Mouse (Mus musculus): ENCODE results near the gene Tnn. TPM values are rescaled to one million over a fixed set of nuclear protein-coding genes. Genes with fewer than 3 reads are reported as not detected.
A peak's percentile ranks its signal among the peaks of the same experiment; 100 is the strongest.

Tnn gene
- polyA plus RNA-seq, 1 experiment from 2014 or later: 0.15 TPM

DNA sequence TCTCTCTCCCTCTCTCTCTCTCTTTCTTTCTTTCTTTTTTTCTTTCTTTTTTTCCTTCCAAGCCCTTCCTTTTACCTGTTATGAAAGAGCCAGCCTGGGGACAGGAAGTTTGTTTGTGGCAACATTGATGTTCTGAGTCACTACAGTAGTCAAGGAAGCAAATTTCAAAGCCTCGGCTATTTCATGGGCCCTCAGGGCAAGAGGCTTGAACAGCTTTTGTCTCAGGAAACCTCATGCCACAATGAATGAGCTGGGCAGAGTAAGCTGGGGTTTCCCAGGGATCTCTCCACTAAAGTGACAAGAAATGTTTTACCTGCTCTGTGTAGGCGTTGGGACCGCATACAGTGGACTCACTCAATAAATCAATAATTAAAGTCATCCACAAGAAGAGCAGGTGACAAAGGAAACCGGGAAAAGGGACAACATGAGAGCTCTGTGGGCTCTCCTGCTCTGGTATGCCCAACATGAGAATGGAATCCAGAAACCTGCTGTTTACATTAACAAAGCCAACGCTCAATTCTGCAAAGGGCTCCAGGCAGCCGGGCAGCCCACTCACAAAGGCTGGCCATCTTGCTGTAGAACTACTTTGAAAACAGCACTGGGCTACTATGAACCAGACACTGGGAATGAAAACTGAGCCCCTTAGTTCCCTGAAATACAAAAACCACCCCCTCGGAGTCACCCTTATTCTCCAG lies 113.3 kb downstream of the Tnn start:
- no peak overlapping the region for H3K4me2 ChIP-seq (ENCODE audit: low read length)
- peaks cover 7% of the 10 kb centered on the region for H3K4me1 ChIP-seq (replicated peaks; ENCODE audit: control insufficient read depth, insufficient read depth, low read length)
- no peak overlapping the region for H3K4me3 ChIP-seq (replicated peaks; ENCODE audit: low read length)
- H3K27ac ChIP-seq (ENCODE audit: low read length): no peak overlapping the region
- H3K27me3 ChIP-seq (replicated peaks; ENCODE audit: control insufficient read depth, insufficient read depth, low read length): no peaks in the 10 kb centered on the region
- WGBS: 47% methylated on average over 7 of the region's 7 CpGs
- ATAC-seq: no peak
- no peaks in the 10 kb centered on the region for H3K9me3 ChIP-seq (ENCODE audit: control insufficient read depth, low read length)
- H3K9ac ChIP-seq (replicated peaks; ENCODE audit: low read depth, low read length): no peak overlapping the region
- H3K36me3 ChIP-seq (ENCODE audit: control insufficient read depth, insufficient read depth): no peaks in the 10 kb centered on the region

- H3K27ac ChIP-seq (ENCODE audit: low read length): no peak overlapping the region; the same call in 1 of the 2 replicates
- no peaks in the 10 kb centered on the region for H3K27me3 ChIP-seq (replicated peaks; ENCODE audit: control insufficient read depth, insufficient read depth, low read length)
- H3K9me3 ChIP-seq (ENCODE audit: control insufficient read depth, low read length): no peaks in the 10 kb centered on the region
- H3K9ac ChIP-seq (replicated peaks; ENCODE audit: low read depth, low read length): no peak overlapping the region
- 84% methylated on average over 5 of the region's 5 CpGs for WGBS
- peak; percentile 33; the same call in 1 of the 2 replicates for ATAC-seq
- no peaks in the 10 kb centered on the region for H3K4me1 ChIP-seq (replicated peaks; ENCODE audit: control insufficient read depth, insufficient read depth, low read length)
- no peak overlapping the region for H3K4me2 ChIP-seq (ENCODE audit: low read length)
- no peaks in the 10 kb centered on the region for H3K36me3 ChIP-seq (ENCODE audit: control insufficient read depth, insufficient read depth)
- H3K4me3 ChIP-seq (replicated peaks; ENCODE audit: low read length): no peak overlapping the region
Measured at GRCm38 (mm10) chr1:160036996-160037521, 116.3 kb downstream of the Tnn start.

DNA sequence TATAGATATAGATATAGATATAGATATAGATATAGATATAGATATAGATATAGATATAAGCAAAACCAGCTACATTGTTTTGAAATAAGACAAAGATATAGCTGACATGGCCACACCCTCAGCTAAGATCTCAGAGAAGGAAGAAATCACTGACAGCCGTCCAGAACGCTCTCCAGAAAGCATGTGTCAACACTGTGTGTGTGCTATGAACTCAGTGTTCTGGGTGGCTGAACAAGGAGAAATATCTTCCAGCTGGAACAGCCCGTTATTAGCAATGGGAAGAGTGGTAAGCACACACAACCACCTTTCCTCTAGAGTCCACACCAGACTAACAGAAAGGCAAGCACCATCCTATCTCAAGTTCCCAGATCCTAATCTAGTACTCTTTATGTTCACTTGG lies 117.8 kb downstream of the Tnn start:
- Histone ChIP-seq H3K9me3 (ENCODE audit: control insufficient read depth, low read length) (no peaks in the 10 kb centered on the region), H3K4me3 (replicated peaks; ENCODE audit: low read length) (no peak overlapping the region), H3K36me3 (ENCODE audit: control insufficient read depth, insufficient read depth) (no peaks in the 10 kb centered on the region), H3K4me1 (replicated peaks; ENCODE audit: control insufficient read depth, insufficient read depth, low read length) (no peaks in the 10 kb centered on the region), H3K27me3 (replicated peaks; ENCODE audit: control insufficient read depth, insufficient read depth, low read length) (no peaks in the 10 kb centered on the region), H3K27ac (ENCODE audit: low read length) (no peak overlapping the region), H3K9ac (replicated peaks; ENCODE audit: low read depth, low read length) (no peak overlapping the region), H3K4me2 (ENCODE audit: low read length) (no peak overlapping the region)
- no peak for ATAC-seq
- WGBS: 72% methylated on average over 3 of the region's 3 CpGs

Other genes with a start within 250 kb of the Tnn start
- 2.1 and 2.5 TPM in 2 replicates for gene 4930523C07Rik, start 109.2 kb downstream of the Tnn start, polyA plus RNA-seq (2015; fragmentation: Nextera tagmentation; extraction: Ambion mirVana)
- 162 and 186 TPM in 2 replicates for gene Mrps14, start 41.6 kb upstream of the Tnn start, polyA plus RNA-seq (2015; fragmentation: Nextera tagmentation; extraction: Ambion mirVana)
- gene Cacybp, start 59.3 kb upstream of the Tnn start, polyA plus RNA-seq (2015; fragmentation: Nextera tagmentation; extraction: Ambion mirVana): 293 and 313 TPM in 2 replicates